Mouse (Mus musculus) heart, adult 2 months (tissue): ENCODE results near the gene Tmprss11a.

ENCODE experiments used
- CTCF ChIP-seq: fragments of 200-600 bp; IDR thresholded peaks from 2 replicates; pipeline ENCODE4 v1.8.1; 2022; ENCODE audit warnings: antibody characterized with exemption, mild to moderate bottlenecking, moderate library complexity
- EP300 ChIP-seq: fragments of 200-500 bp; IDR thresholded peaks from 2 replicates; pipeline ENCODE4 v1.6.1; 2011; ENCODE audit warnings: low read depth, low read length, control low read depth; ENCODE audit not compliant: insufficient read depth

DNA sequence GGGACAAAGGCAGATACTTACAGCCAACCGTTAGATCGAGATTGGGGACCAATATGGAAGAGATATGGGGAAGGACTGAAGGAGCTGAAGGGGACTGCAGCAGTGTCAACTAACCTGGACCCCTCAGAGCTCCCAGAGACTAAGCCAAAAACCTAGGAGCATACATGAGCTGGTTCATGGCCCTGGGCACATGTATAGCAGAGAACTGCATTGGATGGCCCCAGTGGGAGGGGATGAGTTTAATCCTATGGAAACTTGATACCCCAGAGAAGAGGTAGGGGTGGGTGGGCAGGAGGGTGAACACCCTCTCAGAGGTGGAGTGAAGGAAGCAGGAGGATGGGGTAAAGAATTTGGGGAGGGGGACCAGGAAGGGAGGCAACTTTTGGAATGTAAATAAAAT lies 60.8 kb downstream of the Tmprss11a start:
- TF ChIP-seq CTCF (no peak), EP300 (no peak)
